Mouse (Mus musculus) forebrain, embryonic 12.5 days (tissue): ENCODE results near the gene Psmd3. TPM values are rescaled to one million over a fixed set of nuclear protein-coding genes. Genes with fewer than 3 reads are reported as not detected.
A peak's percentile ranks its signal among the peaks of the same experiment; 100 is the strongest.
"Not testable (repeated sequence)": the region's sequence is repeated elsewhere in the genome, so short reads cannot be mapped to it uniquely, and the experiment has no call there.

ENCODE experiments used
- ATAC-seq: fragments of 200-750 bp; cut with Nextera tagmentation; 2 replicates; pipeline ENCODE4 v1.8.0; 2017; ENCODE audit warnings: moderate TSS enrichment; ENCODE audit not compliant: low FRiP score
- H3K27ac ChIP-seq: fragments of 300-500 bp; sonication (generic); 2 replicates; pipeline ENCODE4 v1.5.1; 2016; ENCODE audit warnings: mild to moderate bottlenecking
- H3K27me3 ChIP-seq: fragments of 300-500 bp; sonication (generic); 2 replicates; pipeline ENCODE4 v1.6.1; 2016; ENCODE audit warnings: mild to moderate bottlenecking
- H3K36me3 ChIP-seq: fragments of 300-500 bp; sonication (generic); replicated peaks from 2 replicates; pipeline ENCODE4 v1.6.1; 2016; ENCODE audit warnings: mild to moderate bottlenecking
- H3K4me1 ChIP-seq: fragments of 300-500 bp; sonication (generic); 2 replicates; pipeline ENCODE4 v1.6.1; 2016
- H3K4me2 ChIP-seq: fragments of 300-500 bp; sonication (generic); 2 replicates; pipeline ENCODE4 v1.6.1; 2016; ENCODE audit warnings: mild to moderate bottlenecking, moderate library complexity
- H3K4me3 ChIP-seq: fragments of 300-500 bp; sonication (generic); replicated peaks from 2 replicates; pipeline ENCODE4 v1.5.1; 2016; ENCODE audit warnings: mild to moderate bottlenecking
- H3K9ac ChIP-seq: fragments of 300-500 bp; sonication (generic); 2 replicates; pipeline ENCODE4 v1.6.1; 2016; ENCODE audit warnings: mild to moderate bottlenecking
- H3K9me3 ChIP-seq: fragments of 300-500 bp; sonication (generic); 2 replicates; pipeline ENCODE4 v1.6.1; 2016
- WGBS: fragments of 180-500 bp; shearing (Covaris S2); methylation state at CpG from one replicate; pipeline ENCODE4 v1.1.7; 2016; 5-methylcytosine and 5-hydroxymethylcytosine counted together
- polyA plus RNA-seq: library from polyadenylated mRNA; unstranded; fragments of >200 nt; fragmentation: Nextera tagmentation; extraction: Ambion mirVana; gene quantifications from 2 replicates; pipeline ENCODE4 v1.2.1, GENCODE M21; 2016

Psmd3 gene
- polyA plus RNA-seq, 1 experiment from 2014 or later = 234 TPM

GRCm38 (mm10) chr11:98730727-98731126 is 48.4 kb downstream of the Psmd3 start:
- WGBS = 63% methylated on average over 4 of the region's 4 CpGs
- H3K27ac ChIP-seq = no peak overlapping the region
- H3K4me2 ChIP-seq = no peak overlapping the region
- H3K27me3 ChIP-seq = no peaks in the 10 kb centered on the region
- H3K9ac ChIP-seq = no peak overlapping the region
- peaks cover 20% of the 10 kb centered on the region for H3K36me3 ChIP-seq
- H3K9me3 ChIP-seq = 0 out of 2 replicates have a peak, but pooled peaks cover 5% of the 10 kb centered on the region
- H3K4me1 ChIP-seq = peaks cover 13% of the 10 kb centered on the region
- ATAC-seq = no peak
- H3K4me3 ChIP-seq = no peak overlapping the region

GRCm38 (mm10) chr11:98731134-98731533 is 48.8 kb downstream of the Psmd3 start:
- Histone ChIP-seq H3K4me1 (peaks cover 13% of the 10 kb centered on the region), H3K9ac (no peak overlapping the region), H3K27me3 (no peaks in the 10 kb centered on the region), H3K36me3 (peaks cover 16% of the 10 kb centered on the region), H3K4me3 (no peak overlapping the region), H3K27ac (no peak overlapping the region), H3K9me3 (0 out of 2 replicates have a peak, but pooled peaks cover 5% of the 10 kb centered on the region), H3K4me2 (no peak overlapping the region)
- ATAC-seq = no peak
- WGBS = 75% methylated on average over 5 of the region's 5 CpGs

DNA sequence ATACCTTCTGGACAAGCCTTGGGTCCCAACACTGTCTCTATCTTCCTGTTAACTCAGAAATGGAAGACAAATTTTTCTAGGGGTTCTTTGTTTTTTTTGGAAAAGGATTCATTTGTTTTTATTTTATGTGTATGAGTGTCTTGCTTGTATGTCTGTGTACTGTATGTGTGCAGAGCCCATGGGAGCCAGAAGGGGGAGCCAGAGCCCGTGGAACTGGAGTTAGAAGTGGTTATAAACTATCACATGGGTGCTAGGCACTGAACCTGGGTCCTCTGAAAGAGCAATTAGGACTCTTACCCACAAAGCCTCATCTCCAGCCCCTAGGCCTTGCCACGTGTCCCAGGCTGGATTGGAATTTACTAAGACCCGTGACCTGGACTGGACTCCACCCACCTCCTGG is 51.7 kb downstream of the Psmd3 start:
- Histone ChIP-seq H3K9me3 (0 out of 2 replicates have a peak, but pooled peaks cover 5% of the 10 kb centered on the region), H3K4me1 (peaks cover 15% of the 10 kb centered on the region), H3K36me3 (no peaks in the 10 kb centered on the region), H3K4me2 (no peak overlapping the region), H3K27ac (no peak overlapping the region), H3K9ac (no peak overlapping the region), H3K4me3 (no peak overlapping the region), H3K27me3 (no peaks in the 10 kb centered on the region)
- whole genome bisulfite sequencing = 78% methylated on average over 3 of the region's 3 CpGs
- no peak for ATAC-seq

DNA sequence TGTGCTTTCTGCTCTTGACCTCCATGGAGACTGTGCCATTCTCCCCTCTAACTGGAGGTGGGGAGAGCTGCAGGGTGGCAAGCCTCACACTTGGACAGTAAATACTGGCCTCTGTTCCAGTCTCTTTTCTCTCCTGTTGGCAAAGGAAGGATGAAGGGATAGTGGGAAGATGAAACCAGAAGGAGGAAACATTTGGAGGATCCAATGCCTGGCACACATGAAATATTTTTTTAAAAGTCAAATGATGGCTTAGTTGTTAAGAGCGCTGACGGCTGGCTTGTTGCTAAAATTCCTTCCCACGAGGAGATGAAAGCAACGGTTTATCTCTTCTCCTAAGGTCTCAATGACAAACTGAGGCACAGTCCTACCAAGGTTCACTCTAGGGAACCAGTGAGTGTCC is 52.8 kb downstream of the Psmd3 start:
- Histone ChIP-seq H3K9ac (no peak overlapping the region), H3K4me2 (no peak overlapping the region)

DNA sequence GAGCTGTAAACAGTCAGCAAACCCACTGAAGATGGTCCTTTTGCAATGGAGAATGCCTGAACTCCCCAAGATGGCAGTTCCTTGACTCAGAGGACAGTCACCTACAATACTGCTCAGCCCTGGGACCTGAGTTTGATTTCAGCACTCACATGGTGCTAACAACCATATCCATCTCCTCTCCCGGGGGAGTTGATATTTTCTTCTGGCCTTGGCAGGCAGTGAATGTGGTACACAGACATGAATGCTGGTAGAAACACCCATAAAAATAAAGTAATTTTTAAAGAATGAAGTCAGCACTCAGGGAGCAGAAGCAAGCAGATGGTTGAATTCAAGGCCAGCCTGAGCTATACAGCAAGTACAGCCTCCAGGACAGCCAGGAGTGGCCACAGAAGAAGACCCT is 53.8 kb downstream of the Psmd3 start:
- no peak overlapping the region for H3K4me3 ChIP-seq
- no peak for ATAC-seq
- no peaks in the 10 kb centered on the region for H3K27me3 ChIP-seq
- peaks cover 31% of the 10 kb centered on the region for H3K4me1 ChIP-seq
- no peak overlapping the region for H3K4me2 ChIP-seq
- no peaks in the 10 kb centered on the region for H3K36me3 ChIP-seq
- H3K9me3 ChIP-seq = 0 out of 2 replicates have a peak, but pooled peaks cover 5% of the 10 kb centered on the region
- no peak overlapping the region for H3K9ac ChIP-seq
- H3K27ac ChIP-seq = no peak overlapping the region
- WGBS = 100% methylated on average over 1 of the region's 1 CpGs

More for the DNA sequence above, 52.8 kb downstream of the Psmd3 start:
- Histone ChIP-seq H3K27ac (no peak overlapping the region), H3K9me3 (0 out of 2 replicates have a peak, but pooled peaks cover 5% of the 10 kb centered on the region), H3K4me1 (peaks cover 20% of the 10 kb centered on the region), H3K36me3 (no peaks in the 10 kb centered on the region), H3K27me3 (no peaks in the 10 kb centered on the region), H3K4me3 (no peak overlapping the region)
- ATAC-seq = no peak
- WGBS = 93% methylated on average over 4 of the region's 4 CpGs

DNA sequence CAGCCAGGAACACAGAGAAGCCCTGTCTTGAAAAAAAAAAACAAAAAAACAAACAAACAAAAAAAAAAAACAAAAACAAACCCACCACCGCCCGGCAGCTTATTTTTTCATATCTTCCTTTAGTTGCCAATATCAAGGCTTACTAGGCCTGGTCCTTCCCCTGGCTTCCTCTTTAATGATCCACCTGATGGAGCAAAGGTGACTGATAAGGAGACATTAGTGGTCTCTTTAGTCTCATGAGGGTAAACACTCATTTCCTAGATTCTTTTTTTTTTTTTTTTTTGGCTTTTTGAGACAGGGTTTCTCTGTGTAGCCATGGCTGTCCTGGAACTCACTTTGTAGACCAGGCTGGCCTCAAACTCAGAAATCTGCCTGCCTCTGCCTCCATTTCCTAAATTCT is 54.9 kb downstream of the Psmd3 start:
- H3K27me3 ChIP-seq, ATAC-seq, H3K36me3 ChIP-seq, H3K9me3 ChIP-seq, H3K4me3 ChIP-seq, H3K4me2 ChIP-seq, H3K27ac ChIP-seq, H3K9ac ChIP-seq: not testable (repeated sequence)
- peaks cover 33% of the 10 kb centered on the region for H3K4me1 ChIP-seq
- WGBS = 96% methylated on average over 2 of the region's 2 CpGs

DNA sequence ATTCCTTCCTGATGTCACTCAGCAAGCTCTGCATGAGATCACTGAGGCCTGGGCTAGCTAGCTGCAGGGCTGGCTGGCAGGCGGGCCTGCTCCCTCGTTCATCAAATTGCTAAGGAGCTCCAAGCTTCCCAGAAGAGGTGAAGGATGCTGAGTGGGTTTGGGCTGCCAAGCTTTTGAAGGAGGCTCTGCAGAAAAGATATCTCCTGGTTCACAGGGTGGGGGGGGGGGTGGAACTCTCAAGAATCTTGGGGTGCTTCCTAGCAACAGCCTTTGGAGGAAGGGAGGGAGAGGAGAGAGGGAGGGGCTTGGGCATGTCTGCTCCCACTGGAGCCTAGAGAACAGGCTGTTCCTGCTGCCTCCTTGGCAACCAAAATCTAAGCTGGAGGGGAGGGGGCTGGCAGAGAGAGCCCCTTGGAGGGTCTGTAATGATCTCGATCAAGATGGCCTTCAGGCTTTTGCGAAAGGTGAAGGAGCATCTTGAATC is 56.1 kb downstream of the Psmd3 start:
- no peaks in the 10 kb centered on the region for H3K27me3 ChIP-seq
- peak overlapping the region; percentile 82 for H3K27ac ChIP-seq
- peak overlapping the region; percentile 1; the same call in 1 of the 2 replicates for H3K4me2 ChIP-seq
- no peak overlapping the region for H3K4me3 ChIP-seq
- 0 out of 2 replicates have a peak, but pooled peaks cover 5% of the 10 kb centered on the region for H3K9me3 ChIP-seq
- 36% methylated on average over 4 of the region's 4 CpGs for WGBS
- no peak overlapping the region for H3K9ac ChIP-seq
- H3K4me1 ChIP-seq = peaks cover 44% of the 10 kb centered on the region
- no peak for ATAC-seq
- no peaks in the 10 kb centered on the region for H3K36me3 ChIP-seq

GRCm38 (mm10) chr11:98738925-98739324 is 56.6 kb downstream of the Psmd3 start:
- no peak overlapping the region for H3K9ac ChIP-seq
- H3K4me3 ChIP-seq = no peak overlapping the region
- H3K9me3 ChIP-seq = 0 out of 2 replicates have a peak, but pooled peaks cover 5% of the 10 kb centered on the region
- peak overlapping the region; percentile 82 for H3K27ac ChIP-seq
- peaks cover 48% of the 10 kb centered on the region for H3K4me1 ChIP-seq
- no peak for ATAC-seq
- peak overlapping the region; percentile 1; the same call in 1 of the 2 replicates for H3K4me2 ChIP-seq
- WGBS = 71% methylated on average over 7 of the region's 9 CpGs
- H3K36me3 ChIP-seq = no peaks in the 10 kb centered on the region
- no peaks in the 10 kb centered on the region for H3K27me3 ChIP-seq

DNA sequence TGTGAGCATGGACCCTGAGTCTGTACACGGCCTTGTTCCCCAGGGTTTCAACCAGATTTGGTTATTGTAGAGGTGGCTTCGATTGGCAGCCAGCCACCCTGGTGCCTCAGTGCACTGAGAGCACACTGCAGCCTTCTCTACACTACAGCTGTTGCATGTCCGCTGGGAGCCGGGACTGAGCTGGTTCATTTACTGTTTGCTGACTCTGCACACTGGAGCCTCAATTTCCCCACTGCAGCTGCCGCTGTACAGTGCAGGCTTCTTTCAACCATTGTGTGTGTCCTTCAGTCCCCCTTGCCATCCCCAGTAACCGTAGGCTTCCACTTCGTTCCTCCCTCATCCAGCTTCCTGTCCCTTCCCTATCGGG is 57.7 kb downstream of the Psmd3 start:
- ATAC-seq = peak; percentile 31; the same call in 1 of the 2 replicates
- Histone ChIP-seq H3K9me3 (no peaks in the 10 kb centered on the region), H3K4me1 (peaks cover 59% of the 10 kb centered on the region), H3K4me2 (peak overlapping the region; percentile 74), H3K9ac (peak overlapping the region; percentile 94), H3K4me3 (peak overlapping the region; percentile 84), H3K27me3 (no peaks in the 10 kb centered on the region), H3K27ac (peak overlapping the region; percentile 98), H3K36me3 (no peaks in the 10 kb centered on the region)
- WGBS = 8% methylated on average over 8 of the region's 8 CpGs

DNA sequence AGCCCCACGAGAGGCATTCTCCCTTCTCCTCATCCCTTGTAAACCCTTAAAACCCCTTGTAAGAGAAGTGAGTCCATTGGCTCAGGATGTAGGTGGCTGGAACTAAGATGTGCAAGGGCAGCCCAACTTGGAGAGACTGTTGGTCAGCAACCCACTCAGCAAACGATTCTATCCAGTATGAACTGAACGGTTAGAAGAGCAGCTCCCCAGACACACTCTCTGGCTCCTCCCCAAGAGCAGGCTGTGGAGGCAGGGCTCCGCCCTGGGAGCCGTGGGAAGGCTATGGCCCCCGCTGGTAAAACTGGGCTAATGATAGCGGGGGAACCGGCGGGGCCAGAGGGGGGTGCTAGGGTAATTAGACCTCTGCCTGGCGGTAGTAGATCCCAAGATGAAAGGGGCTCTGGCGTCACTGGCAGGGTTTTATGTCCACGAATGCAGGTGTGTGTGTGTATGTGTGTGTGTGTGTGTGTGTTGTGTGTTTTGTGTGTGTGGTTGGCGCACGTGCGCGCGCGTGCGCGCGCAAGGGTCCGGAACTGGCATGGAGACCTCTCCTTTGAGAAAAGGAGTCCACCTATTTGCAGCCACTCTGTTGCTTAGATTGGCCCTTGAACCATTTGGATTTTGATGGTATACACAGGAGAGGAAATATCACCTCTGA is 58.2 kb downstream of the Psmd3 start, which contains the start of gene Thra:
Gene Thra, plus strand, starts transcription at position 246 of the 658 bp plus-strand sequence.
- H3K4me1 ChIP-seq = peaks cover 64% of the 10 kb centered on the region

GRCm38 (mm10) chr11:98741051-98741620 is 58.8 kb downstream of the Psmd3 start:
- ATAC-seq = no peak
- Histone ChIP-seq H3K27me3 (no peaks in the 10 kb centered on the region), H3K9ac (peak overlapping the region; percentile 94), H3K36me3 (no peaks in the 10 kb centered on the region), H3K4me3 (peak overlapping the region; percentile 84), H3K4me2 (peak overlapping the region; percentile 74), H3K4me1 (peaks cover 71% of the 10 kb centered on the region), H3K27ac (peak overlapping the region; percentile 98), H3K9me3 (no peaks in the 10 kb centered on the region)
- WGBS = 2% methylated on average over 17 of the region's 17 CpGs

More for the DNA sequence above, 58.2 kb downstream of the Psmd3 start, which contains the start of gene Thra:
- under 1% methylated on average over 22 of the region's 22 CpGs for WGBS
- Histone ChIP-seq H3K9ac (peak within 1 kb of the TSS; percentile 94), H3K27me3 (no peaks in the 10 kb centered on the region), H3K4me3 (peak within 1 kb of the TSS; percentile 84), H3K9me3 (no peaks in the 10 kb centered on the region), H3K27ac (peak within 1 kb of the TSS; percentile 98), H3K4me2 (peak within 1 kb of the TSS; percentile 74), H3K36me3 (no peaks in the 10 kb centered on the region)
- ATAC-seq = peak; percentile 73

GRCm38 (mm10) chr11:98741622-98742396 is 59.5 kb downstream of the Psmd3 start:
- Histone ChIP-seq H3K27ac (peak overlapping the region; percentile 98), H3K36me3 (no peaks in the 10 kb centered on the region), H3K27me3 (no peaks in the 10 kb centered on the region), H3K9ac (peak overlapping the region; percentile 94), H3K4me1 (peaks cover 77% of the 10 kb centered on the region), H3K9me3 (no peaks in the 10 kb centered on the region), H3K4me3 (peak overlapping the region; percentile 84), H3K4me2 (peak overlapping the region; percentile 74)
- WGBS = 1% methylated on average over 60 of the region's 86 CpGs
- ATAC-seq = peak; percentile 76
